Mouse (Mus musculus) heart, embryonic 14.5 days (tissue): ENCODE results near the gene Pdxdc1. TPM values are rescaled to one million over a fixed set of nuclear protein-coding genes. Genes with fewer than 3 reads are reported as not detected.
"Not testable (repeated sequence)": the region's sequence is repeated elsewhere in the genome, so short reads cannot be mapped to it uniquely, and the experiment has no call there.

ENCODE experiments used
- ATAC-seq: fragments of 200-750 bp; cut with Nextera tagmentation; 2 replicates; pipeline ENCODE4 v1.8.0; 2017; ENCODE audit warnings: low read depth, moderate TSS enrichment; ENCODE audit not compliant: insufficient number of reproducible peaks, insufficient read depth, low FRiP score
- H3K27ac ChIP-seq, 2 experiments: fragments of 200-500 bp in 1 of 2; fragments of 300-500 bp in 1 of 2; sonication (generic) in 1 of 2; replicated peaks in 1 of 2; 2 replicates each; pipeline ENCODE4 v1.5.1; 2012 to 2014; ENCODE audit warnings: low read depth in 2 of 2, low read length in 2 of 2, control low read depth in 1 of 2, mild to moderate bottlenecking in 1 of 2, mixed read lengths in 1 of 2; ENCODE audit not compliant: control insufficient read depth in 1 of 2, insufficient read depth in 1 of 2
- H3K27me3 ChIP-seq: fragments of 300-500 bp; sonication (generic); 2 replicates; pipeline ENCODE4 v1.6.1; 2014; ENCODE audit warnings: mild to moderate bottlenecking, low read length, control low read depth; ENCODE audit not compliant: control insufficient read depth, insufficient read depth
- H3K36me3 ChIP-seq: fragments of 300-500 bp; sonication (generic); 2 replicates; pipeline ENCODE4 v1.6.1; 2014; ENCODE audit warnings: mild to moderate bottlenecking, control low read depth, low read length, mixed read lengths; ENCODE audit not compliant: control insufficient read depth, insufficient read depth
- H3K4me1 ChIP-seq, 2 experiments: fragments of 200-500 bp in 1 of 2; fragments of 300-500 bp in 1 of 2; sonication (generic) in 1 of 2; 2 replicates each; pipeline ENCODE4 v1.6.1; 2012 to 2014; ENCODE audit warnings: low read length in 2 of 2, control low read depth in 1 of 2, mixed read lengths in 1 of 2; ENCODE audit not compliant: control insufficient read depth in 2 of 2, insufficient read depth in 2 of 2
- H3K4me2 ChIP-seq: fragments of 300-500 bp; sonication (generic); 2 replicates; pipeline ENCODE4 v1.6.1; 2014; ENCODE audit warnings: mild to moderate bottlenecking, low read length
- H3K4me3 ChIP-seq, 2 experiments: fragments of 200-500 bp in 1 of 2; fragments of 300-500 bp in 1 of 2; sonication (generic) in 1 of 2; 2 replicates each; pipeline ENCODE4 v1.5.1; 2012 to 2014; ENCODE audit warnings: low read length in 2 of 2, mild to moderate bottlenecking in 2 of 2, control low read depth in 1 of 2, low read depth in 1 of 2, moderate library complexity in 1 of 2; ENCODE audit not compliant: control insufficient read depth in 1 of 2, insufficient read depth in 1 of 2
- H3K9ac ChIP-seq: fragments of 300-500 bp; sonication (generic); 2 replicates; pipeline ENCODE4 v1.6.1; 2014; ENCODE audit warnings: mild to moderate bottlenecking, low read length
- H3K9me3 ChIP-seq: fragments of 300-500 bp; sonication (generic); 2 replicates; pipeline ENCODE4 v1.6.1; 2016; ENCODE audit warnings: low read length, control low read depth; ENCODE audit not compliant: control insufficient read depth
- WGBS: fragments of 180-500 bp; shearing (Covaris S2); extraction: QIAGEN DNeasy Blood & Tissue Kit; methylation state at CpG from one replicate; pipeline ENCODE4 v1.1.7; 2014; 5-methylcytosine and 5-hydroxymethylcytosine counted together
- polyA plus RNA-seq: library from polyadenylated mRNA; unstranded; fragments of >200 nt; fragmentation: Nextera tagmentation; extraction: Ambion mirVana; gene quantifications from 2 replicates; pipeline ENCODE4 v1.2.1, GENCODE M21; 2014

Pdxdc1 gene
- polyA plus RNA-seq, 1 experiment from 2014 or later: 73.0 TPM

- H3K27ac ChIP-seq: no peak overlapping the region
- H3K4me1 ChIP-seq: no peaks in the 10 kb centered on the region
- H3K4me2 ChIP-seq: no peak overlapping the region
- WGBS: 82% methylated on average over 2 of the region's 2 CpGs
- no peak for ATAC-seq
- no peak overlapping the region for H3K9ac ChIP-seq
- no peak overlapping the region for H3K4me3 ChIP-seq
- no peaks in the 10 kb centered on the region for H3K27me3 ChIP-seq
- H3K36me3 ChIP-seq: 0 out of 2 replicates have a peak, but pooled peaks cover 3% of the 10 kb centered on the region
- no peaks in the 10 kb centered on the region for H3K9me3 ChIP-seq
These were observed 12.5 kb downstream of the Pdxdc1 start for GRCm38 (mm10) chr16:13890449-13890848.

DNA sequence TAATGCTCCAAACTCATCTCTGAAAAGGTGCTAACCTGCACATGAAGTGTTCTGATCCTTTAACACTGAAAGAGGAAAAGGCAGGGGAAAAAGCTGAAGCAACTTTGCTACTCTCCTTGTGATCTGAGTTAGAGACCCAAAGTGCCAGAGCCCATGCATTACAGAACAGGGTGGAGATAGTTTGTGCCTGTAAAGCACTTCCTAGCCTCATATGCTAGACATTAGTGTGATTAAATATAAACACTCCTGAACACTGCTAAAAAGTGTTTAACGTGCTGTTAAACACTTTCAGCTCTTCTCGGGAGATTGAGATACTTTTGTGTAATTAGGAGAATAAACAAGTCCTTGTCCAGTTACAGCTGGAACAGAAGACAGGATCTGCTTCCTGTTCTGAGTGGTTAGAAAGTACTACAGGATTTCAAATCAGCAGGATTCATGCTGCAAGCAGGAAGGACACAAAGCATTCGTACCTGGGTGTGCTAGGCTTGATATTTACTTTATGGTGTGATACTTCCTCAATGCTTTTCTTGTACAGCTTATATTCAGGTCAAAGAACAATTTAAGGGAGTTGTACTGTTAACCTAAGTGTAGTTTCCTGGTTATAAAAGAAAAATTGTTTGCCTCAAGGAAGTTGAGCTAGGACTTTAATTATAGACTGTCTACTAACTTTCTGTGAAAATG is 19.7 kb downstream of the Pdxdc1 start:
- Histone ChIP-seq H3K27me3 (no peaks in the 10 kb centered on the region), H3K4me1 (no peaks in the 10 kb centered on the region), H3K4me3 (no peak overlapping the region), H3K4me2 (no peak overlapping the region), H3K27ac (no peak overlapping the region; a peak in 1 of 4 replicates), H3K9me3 (no peaks in the 10 kb centered on the region), H3K9ac (no peak overlapping the region), H3K36me3 (peaks cover 33% of the 10 kb centered on the region)
- ATAC-seq: no peak
- WGBS: 58% methylated on average over 3 of the region's 3 CpGs

DNA sequence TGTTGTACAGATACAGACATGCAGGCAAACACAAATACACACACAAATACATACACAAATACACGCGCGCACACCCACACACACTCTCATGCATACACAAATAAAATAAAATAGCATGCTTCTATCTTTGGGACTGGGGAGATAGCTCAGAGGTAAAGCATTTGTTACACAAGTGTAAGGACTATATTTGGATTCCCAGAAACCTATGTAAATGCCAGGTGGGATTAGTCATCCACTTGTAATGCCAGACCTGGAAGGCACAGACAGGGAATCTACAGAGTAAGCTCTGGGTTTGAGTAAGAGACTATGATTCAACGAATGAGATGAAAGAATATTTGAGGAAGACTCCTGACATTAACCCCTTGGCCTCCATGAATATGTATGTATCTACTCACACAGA is 27.4 kb downstream of the Pdxdc1 start:
- Histone ChIP-seq H3K36me3 (peaks cover 53% of the 10 kb centered on the region), H3K4me1 (no peaks in the 10 kb centered on the region; a peak in 1 of 4 replicates), H3K9me3 (no peaks in the 10 kb centered on the region), H3K27me3 (no peaks in the 10 kb centered on the region), H3K27ac (peak overlapping the region; percentile 54 to 60; a peak in 2 of 4 replicates), H3K9ac (no peak overlapping the region), H3K4me3 (no peak overlapping the region), H3K4me2 (0 out of 2 replicates have a peak overlapping the region, but pooled peaks have one; percentile 12)
- no peak for ATAC-seq
- WGBS: 51% methylated on average over 4 of the region's 4 CpGs

DNA sequence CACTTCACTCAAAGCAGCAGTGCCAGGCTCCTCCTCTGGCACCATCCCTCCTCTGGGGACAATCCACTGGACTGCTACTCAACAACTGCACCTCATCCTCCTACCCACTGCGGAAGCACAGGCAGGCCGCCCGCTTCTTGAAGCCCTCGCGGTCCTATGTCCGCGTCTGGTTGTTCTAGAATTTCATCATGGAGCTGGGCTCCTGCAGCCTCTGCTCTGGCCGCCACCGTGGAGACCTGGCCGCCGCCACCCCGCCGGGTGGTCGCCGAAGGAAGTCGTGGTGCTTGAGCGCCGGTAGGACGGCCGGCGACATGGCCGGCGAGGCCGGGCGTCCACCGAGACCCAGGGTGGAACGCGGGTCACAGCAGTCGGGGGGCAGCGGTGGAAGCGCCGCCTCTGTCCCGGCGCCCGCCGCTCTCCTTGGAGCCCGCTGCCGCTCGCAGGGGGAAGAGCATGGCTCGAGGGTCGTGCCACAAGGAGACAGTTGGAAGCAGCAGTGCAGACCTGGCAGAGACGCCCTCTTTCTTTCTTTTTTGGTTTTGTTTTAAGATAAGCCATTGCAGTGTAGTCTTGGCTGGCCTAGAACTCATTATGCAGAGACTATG is 34.9 kb downstream of the Pdxdc1 start:
- peak; percentile 64 for ATAC-seq
- Histone ChIP-seq H3K36me3 (peaks cover 37% of the 10 kb centered on the region), H3K9ac (peak overlapping the region; percentile 58), H3K4me3 (peak overlapping the region; percentile 36 to 38), H3K27ac (peak overlapping the region in 1 of 2 experiments; percentile 55; a peak in 1 of 4 replicates), H3K27me3 (no peaks in the 10 kb centered on the region), H3K9me3 (no peaks in the 10 kb centered on the region), H3K4me2 (peak overlapping the region; percentile 59), H3K4me1 (peaks cover 0 to 2% of the 10 kb centered on the region in 2 experiments; a peak in 1 of 4 replicates)
- WGBS: 16% methylated on average over 42 of the region's 42 CpGs

GRCm38 (mm10) chr16:13867406-13867805 is 35.5 kb downstream of the Pdxdc1 start:
- Histone ChIP-seq H3K4me3 (peak overlapping the region in 1 of 2 experiments; percentile 38; a peak in 1 of 4 replicates), H3K36me3 (peaks cover 38% of the 10 kb centered on the region), H3K27ac (peak overlapping the region in 1 of 2 experiments; percentile 55; a peak in 1 of 4 replicates), H3K4me2 (peak overlapping the region; percentile 59)
- H3K4me1 ChIP-seq, H3K27me3 ChIP-seq, ATAC-seq, H3K9me3 ChIP-seq, H3K9ac ChIP-seq: not testable (repeated sequence)
- 26% methylated on average over 5 of the region's 5 CpGs for WGBS

GRCm38 (mm10) chr16:13866616-13867015 is 36.3 kb downstream of the Pdxdc1 start:
- H3K4me3 ChIP-seq: no peak overlapping the region
- no peaks in the 10 kb centered on the region for H3K9me3 ChIP-seq
- peaks cover 0 to 2% of the 10 kb centered on the region in 2 experiments; a peak in 1 of 4 replicates for H3K4me1 ChIP-seq
- no peak overlapping the region for H3K9ac ChIP-seq
- WGBS: 88% methylated on average over 5 of the region's 5 CpGs
- H3K36me3 ChIP-seq: peaks cover 36% of the 10 kb centered on the region
- ATAC-seq: no peak
- H3K27ac ChIP-seq: no peak overlapping the region
- no peaks in the 10 kb centered on the region for H3K27me3 ChIP-seq
- H3K4me2 ChIP-seq: no peak overlapping the region

DNA sequence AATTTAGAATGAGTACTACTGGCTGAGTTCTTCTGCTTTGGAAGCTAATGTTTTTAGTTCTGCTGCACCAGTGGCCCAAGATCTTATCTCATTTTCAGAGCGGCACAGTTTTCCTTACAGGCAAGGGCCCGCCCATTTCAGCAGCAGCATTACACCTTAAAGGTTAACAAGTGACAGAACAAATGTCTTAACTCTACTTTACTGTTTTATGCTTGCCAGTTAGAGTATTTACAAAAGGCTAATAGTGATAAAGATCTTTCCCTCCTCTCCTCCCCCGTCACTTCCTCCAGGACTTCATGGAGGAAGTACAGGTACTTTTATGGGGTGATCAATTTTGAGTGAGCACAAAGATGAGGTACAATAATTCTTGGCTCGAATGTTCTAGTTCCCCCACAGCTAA is 36.9 kb downstream of the Pdxdc1 start:
- peaks cover 0 to 2% of the 10 kb centered on the region in 2 experiments; a peak in 1 of 4 replicates for H3K4me1 ChIP-seq
- H3K27me3 ChIP-seq: no peaks in the 10 kb centered on the region
- H3K4me2 ChIP-seq: no peak overlapping the region
- peaks cover 32% of the 10 kb centered on the region for H3K36me3 ChIP-seq
- no peak overlapping the region for H3K9ac ChIP-seq
- no peak overlapping the region for H3K27ac ChIP-seq
- ATAC-seq: no peak
- H3K9me3 ChIP-seq: no peaks in the 10 kb centered on the region
- 70% methylated on average over 4 of the region's 4 CpGs for WGBS
- H3K4me3 ChIP-seq: no peak overlapping the region
